Mouse (Mus musculus): Measurements from ENCODE around the gene Lrrfip2. TPM values are rescaled to one million over a fixed set of nuclear protein-coding genes. Genes with fewer than 3 reads are reported as not detected.
A peak's percentile ranks its signal among the peaks of the same experiment; 100 is the strongest.

Lrrfip2 gene
- total and polyA plus RNA-seq, 2 experiments from 2014 or later, result 38.9 to 41.7 TPM

DNA sequence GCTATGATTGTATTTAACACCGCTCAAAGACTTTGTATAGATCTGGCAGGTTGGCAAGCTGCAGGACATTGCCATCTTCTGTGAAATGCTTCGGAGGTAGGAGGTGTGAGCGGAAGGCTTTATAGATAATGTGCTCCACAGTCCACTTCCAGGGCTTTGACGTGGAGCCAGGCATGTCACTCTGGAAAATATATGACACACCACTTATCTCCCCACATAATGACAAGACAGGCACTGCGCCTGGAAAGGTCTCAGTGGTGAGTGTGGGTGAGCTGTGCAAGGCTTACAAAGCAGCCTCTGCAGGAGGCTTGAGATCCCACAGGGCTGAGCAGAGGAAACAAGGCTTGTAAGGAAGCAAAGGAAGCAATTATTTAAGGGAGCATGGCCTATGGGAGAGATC, 111.1 kb downstream of the Lrrfip2 start:
- peaks cover 54% of the 10 kb centered on the region for H3K36me3 ChIP-seq (ENCODE audit: insufficient read depth)
- H3K27me3 ChIP-seq (ENCODE audit: insufficient read depth, low read length), result no peaks in the 10 kb centered on the region
- DNase-seq (no peak), ATAC-seq (no peak)
- H3K27ac ChIP-seq (ENCODE audit: low read depth, low read length), result no peak overlapping the region
- WGBS, result 90% methylated on average over 5 of the region's 5 CpGs
- H3K9me3 ChIP-seq (ENCODE audit: low read length), result no peaks in the 10 kb centered on the region
- no peak overlapping the region for H3K9ac ChIP-seq
- H3K4me3 ChIP-seq (ENCODE audit: low read depth, low read length), result no peak overlapping the region
- H3K4me2 ChIP-seq (ENCODE audit: low read depth), result no peak overlapping the region
- H3K4me1 ChIP-seq (ENCODE audit: insufficient read depth), result no peaks in the 10 kb centered on the region
- TF ChIP-seq CTCF (IDR thresholded peaks at IDR 0.05; ENCODE audit: low read depth), result no peak

DNA sequence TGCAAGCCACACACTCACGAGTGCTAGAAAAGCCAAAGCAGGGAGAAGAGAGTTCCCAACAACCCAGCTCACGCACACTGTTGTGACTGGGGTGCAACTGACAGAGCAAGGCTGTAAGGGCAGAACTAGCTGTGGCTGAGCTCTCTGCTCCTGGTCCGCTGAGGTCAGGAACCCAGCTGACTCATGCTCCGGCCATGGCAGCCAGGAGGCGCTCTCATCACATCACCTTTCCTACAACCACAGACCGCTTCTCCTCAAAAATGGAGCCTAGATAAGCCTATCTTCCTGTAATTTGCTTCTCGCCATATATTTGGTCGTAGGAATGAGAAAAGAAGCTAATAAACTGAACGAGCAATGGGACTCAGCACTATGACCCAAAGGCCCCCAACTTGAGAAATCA, 117.3 kb downstream of the Lrrfip2 start:
- Histone ChIP-seq H3K27ac (ENCODE audit: low read depth, low read length) (no peak overlapping the region), H3K4me2 (ENCODE audit: low read depth) (no peak overlapping the region), H3K4me3 (ENCODE audit: low read depth, low read length) (no peak overlapping the region), H3K36me3 (ENCODE audit: insufficient read depth) (peaks cover 65% of the 10 kb centered on the region), H3K9ac (no peak overlapping the region), H3K4me1 (ENCODE audit: insufficient read depth) (no peaks in the 10 kb centered on the region), H3K9me3 (ENCODE audit: low read length) (no peaks in the 10 kb centered on the region), H3K27me3 (ENCODE audit: insufficient read depth, low read length) (no peaks in the 10 kb centered on the region)
- TF ChIP-seq CTCF (IDR thresholded peaks at IDR 0.05; ENCODE audit: low read depth), result peak; percentile 23
- DNase-seq (no peak), ATAC-seq (no peak)
- 92% methylated on average over 9 of the region's 9 CpGs for WGBS

DNA sequence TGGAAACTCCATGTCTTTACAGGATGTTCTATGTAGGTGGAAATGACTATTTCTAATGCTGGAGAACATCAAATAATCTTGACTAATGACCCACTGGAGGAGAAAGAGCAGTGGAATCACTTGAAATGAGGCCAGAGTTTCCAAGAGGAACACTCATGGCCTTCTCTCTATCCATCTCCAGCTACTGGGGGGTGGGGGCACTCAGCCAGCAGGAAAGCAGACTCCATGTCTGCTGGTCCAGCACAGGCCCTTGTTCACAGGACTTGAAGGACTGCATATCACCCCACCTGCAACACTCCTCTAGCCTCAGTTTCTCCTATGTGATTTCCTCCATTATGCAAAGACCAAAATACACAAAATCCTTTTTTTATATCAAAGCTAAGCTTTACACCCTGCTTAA, 120.3 kb downstream of the Lrrfip2 start:
- Histone ChIP-seq H3K27ac (ENCODE audit: low read depth, low read length) (no peak overlapping the region), H3K4me2 (ENCODE audit: low read depth) (no peak overlapping the region), H3K4me3 (ENCODE audit: low read depth, low read length) (no peak overlapping the region), H3K27me3 (ENCODE audit: insufficient read depth, low read length) (no peaks in the 10 kb centered on the region), H3K9ac (no peak overlapping the region), H3K4me1 (ENCODE audit: insufficient read depth) (no peaks in the 10 kb centered on the region), H3K36me3 (ENCODE audit: insufficient read depth) (peaks cover 67% of the 10 kb centered on the region), H3K9me3 (ENCODE audit: low read length) (no peaks in the 10 kb centered on the region)
- no peak for ATAC-seq
- DNase-seq, result no peak
- no peak for TF ChIP-seq CTCF (IDR thresholded peaks at IDR 0.05; ENCODE audit: low read depth)

DNA sequence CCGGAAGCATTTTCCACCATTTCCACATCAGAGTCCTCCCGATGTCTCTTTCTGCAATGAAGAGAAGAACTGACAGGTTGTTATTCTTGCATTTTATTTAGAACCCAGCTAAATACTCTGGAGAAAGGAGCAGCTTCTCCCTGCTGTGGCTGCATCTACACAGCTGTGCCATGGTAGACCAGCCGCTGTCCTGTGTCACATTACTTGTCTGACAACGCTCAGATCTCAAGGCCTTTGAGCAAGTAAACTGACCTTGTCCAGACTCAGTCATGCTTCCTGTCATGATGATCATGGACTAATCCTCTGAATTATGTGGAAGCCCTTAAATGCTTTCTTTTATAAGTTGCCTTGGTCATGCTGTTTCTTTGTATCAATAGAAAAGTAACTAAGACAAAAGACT, 122.4 kb downstream of the Lrrfip2 start:
- Histone ChIP-seq H3K4me3 (ENCODE audit: low read depth, low read length) (no peak overlapping the region), H3K9me3 (ENCODE audit: low read length) (no peaks in the 10 kb centered on the region), H3K36me3 (ENCODE audit: insufficient read depth) (peaks cover 56% of the 10 kb centered on the region), H3K27me3 (ENCODE audit: insufficient read depth, low read length) (no peaks in the 10 kb centered on the region), H3K4me2 (ENCODE audit: low read depth) (no peak overlapping the region), H3K4me1 (ENCODE audit: insufficient read depth) (no peaks in the 10 kb centered on the region), H3K27ac (ENCODE audit: low read depth, low read length) (no peak overlapping the region), H3K9ac (no peak overlapping the region)
- 75% methylated on average over 4 of the region's 4 CpGs for WGBS
- no peak for TF ChIP-seq CTCF (IDR thresholded peaks at IDR 0.05; ENCODE audit: low read depth)
- no peak for DNase-seq
- no peak for ATAC-seq

DNA sequence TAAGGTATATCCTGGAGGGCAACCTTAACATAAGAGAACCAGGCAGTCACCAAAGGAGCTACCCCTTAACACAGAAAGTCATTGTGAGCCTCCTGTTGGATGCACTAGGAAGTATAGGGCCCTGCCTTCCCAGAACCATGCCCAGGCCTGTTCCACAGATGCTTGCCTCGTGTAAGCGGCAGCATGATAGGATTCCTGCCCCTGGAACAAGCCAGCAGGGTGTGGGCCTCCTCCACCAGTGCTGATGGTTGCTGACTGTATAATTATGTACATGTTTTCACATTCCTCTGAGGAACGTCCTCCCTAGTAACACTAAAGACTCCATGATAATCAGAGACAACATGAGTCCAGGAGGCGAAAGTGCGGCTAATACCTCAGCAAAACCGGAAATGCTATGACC, 126.0 kb downstream of the Lrrfip2 start:
- DNase-seq, result no peak
- Histone ChIP-seq H3K9me3 (ENCODE audit: low read length) (no peaks in the 10 kb centered on the region), H3K27ac (ENCODE audit: low read depth, low read length) (no peak overlapping the region), H3K27me3 (ENCODE audit: insufficient read depth, low read length) (no peaks in the 10 kb centered on the region), H3K4me1 (ENCODE audit: insufficient read depth) (no peaks in the 10 kb centered on the region), H3K4me3 (ENCODE audit: low read depth, low read length) (no peak overlapping the region), H3K4me2 (ENCODE audit: low read depth) (no peak overlapping the region), H3K36me3 (ENCODE audit: insufficient read depth) (peaks cover 40% of the 10 kb centered on the region), H3K9ac (no peak overlapping the region)
- no peak for TF ChIP-seq CTCF (IDR thresholded peaks at IDR 0.05; ENCODE audit: low read depth)
- WGBS, result 89% methylated on average over 6 of the region's 6 CpGs
- ATAC-seq, result no peak

DNA sequence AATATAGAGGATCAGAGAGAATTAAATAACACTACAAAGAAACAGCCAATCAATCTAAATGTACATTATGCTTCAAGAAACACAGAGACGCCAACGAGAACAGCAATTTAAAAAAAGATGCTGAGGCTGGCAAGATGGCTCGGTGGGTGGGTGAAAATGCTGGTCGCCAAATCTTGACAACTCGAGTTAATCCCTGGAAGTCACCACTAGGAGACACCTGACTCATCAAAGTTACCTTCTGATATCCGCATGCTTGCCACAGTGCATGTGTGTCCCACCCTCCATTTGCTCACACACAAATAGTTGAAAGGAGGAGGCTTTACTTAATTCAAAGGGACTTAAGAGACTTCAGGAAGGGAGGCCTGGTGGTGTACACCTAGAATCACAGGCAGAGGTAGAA, 128.2 kb downstream of the Lrrfip2 start:
- no peak overlapping the region for H3K27ac ChIP-seq (ENCODE audit: low read depth, low read length)
- no peak overlapping the region for H3K9ac ChIP-seq
- H3K27me3 ChIP-seq (ENCODE audit: insufficient read depth, low read length), result no peaks in the 10 kb centered on the region
- WGBS, result 71% methylated on average over 6 of the region's 6 CpGs
- H3K4me3 ChIP-seq (ENCODE audit: low read depth, low read length), result no peak overlapping the region
- DNase-seq, result no peak
- no peak for ATAC-seq
- no peaks in the 10 kb centered on the region for H3K9me3 ChIP-seq (ENCODE audit: low read length)
- TF ChIP-seq CTCF (IDR thresholded peaks at IDR 0.05; ENCODE audit: low read depth), result 0 out of 2 replicates have a peak, but pooled peaks have one; percentile 6
- H3K4me1 ChIP-seq (ENCODE audit: insufficient read depth), result no peaks in the 10 kb centered on the region
- no peak overlapping the region for H3K4me2 ChIP-seq (ENCODE audit: low read depth)
- peaks cover 33% of the 10 kb centered on the region for H3K36me3 ChIP-seq (ENCODE audit: insufficient read depth)

DNA sequence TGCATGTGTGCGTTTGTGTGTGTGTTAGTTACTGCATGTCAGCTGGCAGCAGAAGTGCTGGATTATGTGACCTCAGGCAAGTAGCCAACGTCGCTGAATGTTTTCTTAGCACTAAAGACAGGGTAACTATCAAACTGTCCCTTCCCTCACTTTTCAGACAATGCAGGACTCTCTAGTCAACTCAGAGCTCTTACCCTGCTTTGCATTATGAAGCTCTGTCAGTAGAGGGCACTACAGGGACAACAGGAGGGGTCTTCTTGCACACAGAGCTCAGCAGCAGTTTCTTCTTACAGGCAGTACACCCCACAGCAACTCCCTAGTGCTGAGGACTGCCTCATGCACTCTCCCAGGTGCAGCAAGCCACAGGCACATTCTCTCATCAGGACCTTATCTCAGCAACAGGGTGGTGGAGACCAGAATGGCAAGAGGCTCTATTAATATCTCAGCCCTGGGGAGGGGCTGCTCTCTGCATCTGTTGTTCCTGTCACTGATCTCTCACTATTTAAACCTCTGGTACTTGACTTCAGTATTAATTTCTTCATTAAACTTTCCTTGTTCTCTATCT, 130.4 kb downstream of the Lrrfip2 start:
- WGBS, result 90% methylated on average over 3 of the region's 3 CpGs
- Histone ChIP-seq H3K9ac (no peak overlapping the region), H3K9me3 (ENCODE audit: low read length) (no peaks in the 10 kb centered on the region), H3K4me3 (ENCODE audit: low read depth, low read length) (no peak overlapping the region), H3K4me2 (ENCODE audit: low read depth) (no peak overlapping the region), H3K36me3 (ENCODE audit: insufficient read depth) (peaks cover 39% of the 10 kb centered on the region), H3K4me1 (ENCODE audit: insufficient read depth) (no peaks in the 10 kb centered on the region), H3K27me3 (ENCODE audit: insufficient read depth, low read length) (no peaks in the 10 kb centered on the region), H3K27ac (ENCODE audit: low read depth, low read length) (no peak overlapping the region)
- DNase-seq (no peak), ATAC-seq (no peak)
- peak; percentile 39; the same call in 1 of the 2 replicates for TF ChIP-seq CTCF (IDR thresholded peaks at IDR 0.05; ENCODE audit: low read depth)

Measured in forebrain, postnatal 0 days (tissue).